Mouse (Mus musculus) liver, postnatal 0 days (tissue): ENCODE data around the gene Pkm. TPM values are rescaled to one million over a fixed set of nuclear protein-coding genes. Genes with fewer than 3 reads are reported as not detected.

Experiments
- ATAC-seq: fragments of 200-750 bp; cut with Nextera tagmentation; 2 replicates; pipeline ENCODE4 v1.8.0; 2017; ENCODE audit warnings: mild to moderate bottlenecking, moderate library complexity
- DNase-seq: peaks from one replicate; pipeline ENCODE4 v3.0.0-alpha.2; 2016
- H3K27ac ChIP-seq: fragments of 300-500 bp; sonication (generic); 2 replicates; pipeline ENCODE4 v1.5.1; 2014; ENCODE audit warnings: antibody characterized with exemption, moderate library complexity, mild to moderate bottlenecking, low read depth
- H3K27me3 ChIP-seq: fragments of 300-500 bp; sonication (generic); 2 replicates; pipeline ENCODE4 v1.6.1; 2014; ENCODE audit warnings: low read length, control low read depth, mixed read lengths; ENCODE audit not compliant: insufficient read depth
- H3K36me3 ChIP-seq: fragments of 300-500 bp; sonication (generic); replicated peaks from 2 replicates; pipeline ENCODE4 v1.6.1; 2014; ENCODE audit warnings: mild to moderate bottlenecking, control low read depth, low read length, moderate library complexity, mixed read lengths; ENCODE audit not compliant: insufficient read depth
- H3K4me1 ChIP-seq: fragments of 300-500 bp; sonication (generic); 2 replicates; pipeline ENCODE4 v1.6.1; 2014; ENCODE audit warnings: antibody characterized with exemption, mild to moderate bottlenecking, control low read depth; ENCODE audit not compliant: insufficient read depth
- H3K4me2 ChIP-seq: fragments of 300-500 bp; sonication (generic); 2 replicates; pipeline ENCODE4 v1.6.1; 2014; ENCODE audit warnings: low read depth, mild to moderate bottlenecking, low read length, moderate library complexity, mixed read lengths
- H3K4me3 ChIP-seq: fragments of 300-500 bp; sonication (generic); 2 replicates; pipeline ENCODE4 v1.5.1; 2014; ENCODE audit warnings: low read depth, low read length
- H3K9ac ChIP-seq: fragments of 300-500 bp; sonication (generic); replicated peaks from 2 replicates; pipeline ENCODE4 v1.6.1; 2014; ENCODE audit warnings: mild to moderate bottlenecking, moderate library complexity
- H3K9me3 ChIP-seq: fragments of 300-500 bp; sonication (generic); 2 replicates; pipeline ENCODE4 v1.6.1; 2016; ENCODE audit warnings: mild to moderate bottlenecking, control low read depth, low read length, mixed read lengths
- CTCF ChIP-seq: sonication (generic); IDR thresholded peaks from 2 replicates; pipeline ENCODE4 v1.5.1; 2016; ENCODE audit warnings: antibody characterized with exemption, low read depth
- EP300 ChIP-seq: IDR thresholded peaks from 2 replicates; pipeline ENCODE4 v1.6.1; 2016; ENCODE audit warnings: antibody characterized with exemption, low read depth, mild to moderate bottlenecking
- WGBS: fragments of 180-500 bp; shearing (Covaris S2); extraction: QIAGEN DNeasy Blood & Tissue Kit; methylation state at CpG from one replicate; pipeline ENCODE4 v1.1.7; 2014; ENCODE audit not compliant: insufficient replicate concordance; 5-methylcytosine and 5-hydroxymethylcytosine counted together
- polyA plus RNA-seq: library from polyadenylated mRNA; unstranded; fragments of >200 nt; fragmentation: Nextera tagmentation; extraction: Ambion mirVana; gene quantifications from 2 replicates; pipeline ENCODE4 v1.2.1, GENCODE M21; 2015

Gene Pkm
- polyA plus RNA-seq, 1 experiment from 2014 or later, result 117 TPM

DNA sequence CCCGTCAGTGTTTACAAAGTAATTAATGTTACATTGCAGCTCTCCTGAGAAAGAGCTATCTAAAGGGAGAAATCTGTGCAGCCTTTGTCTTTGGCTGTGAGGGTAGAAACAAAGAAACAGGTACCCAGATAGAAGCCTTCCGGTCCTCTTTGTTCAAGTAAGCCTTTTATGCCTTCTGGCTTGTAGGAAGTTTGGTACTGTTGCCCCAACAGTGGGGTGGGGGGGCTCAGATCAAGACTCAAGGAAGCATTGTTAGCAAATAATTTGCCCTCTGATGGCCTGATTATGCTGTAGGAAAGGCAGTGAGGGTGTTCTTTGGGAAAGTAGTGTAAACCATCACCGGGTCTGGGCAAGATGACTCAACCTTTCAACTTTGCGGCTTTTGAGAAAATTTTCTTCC is 2.0 kb downstream of the Pkm start:
- H3K4me1 ChIP-seq, result peaks cover 16% of the 10 kb centered on the region
- peak overlapping the region; percentile 68 for H3K4me2 ChIP-seq
- H3K27ac ChIP-seq, result no peak overlapping the region; the same call in 1 of the 2 replicates
- H3K4me3 ChIP-seq, result peak overlapping the region; percentile 59
- DNase-seq (no peak), ATAC-seq (no peak)
- TF ChIP-seq EP300, result no peak
- no peak for TF ChIP-seq CTCF
- H3K9ac ChIP-seq, result no peak overlapping the region
- H3K36me3 ChIP-seq, result peaks cover 4% of the 10 kb centered on the region
- WGBS, result 21% methylated on average over 4 of the region's 4 CpGs
- H3K9me3 ChIP-seq, result no peaks in the 10 kb centered on the region
- H3K27me3 ChIP-seq, result peaks cover 77% of the 10 kb centered on the region

- peaks cover 88% of the 10 kb centered on the region for H3K27me3 ChIP-seq
- H3K9me3 ChIP-seq, result no peaks in the 10 kb centered on the region
- peaks cover 12% of the 10 kb centered on the region for H3K36me3 ChIP-seq
- peaks cover 14% of the 10 kb centered on the region for H3K4me1 ChIP-seq
- no peak for TF ChIP-seq EP300
- peak; percentile 85 for TF ChIP-seq CTCF
- DNase-seq (peak; percentile 83), ATAC-seq (peak; percentile 26; the same call in 1 of the 2 replicates)
- WGBS, result 27% methylated on average over 14 of the region's 14 CpGs
- H3K9ac ChIP-seq, result no peak overlapping the region
- H3K27ac ChIP-seq, result peak overlapping the region; percentile 67
- H3K4me3 ChIP-seq, result peak overlapping the region; percentile 59; the same call in 1 of the 2 replicates
- peak overlapping the region; percentile 68 for H3K4me2 ChIP-seq
Observed at GRCm38 (mm10) chr9:59659036-59660026, 3.2 kb downstream of the Pkm start.

DNA sequence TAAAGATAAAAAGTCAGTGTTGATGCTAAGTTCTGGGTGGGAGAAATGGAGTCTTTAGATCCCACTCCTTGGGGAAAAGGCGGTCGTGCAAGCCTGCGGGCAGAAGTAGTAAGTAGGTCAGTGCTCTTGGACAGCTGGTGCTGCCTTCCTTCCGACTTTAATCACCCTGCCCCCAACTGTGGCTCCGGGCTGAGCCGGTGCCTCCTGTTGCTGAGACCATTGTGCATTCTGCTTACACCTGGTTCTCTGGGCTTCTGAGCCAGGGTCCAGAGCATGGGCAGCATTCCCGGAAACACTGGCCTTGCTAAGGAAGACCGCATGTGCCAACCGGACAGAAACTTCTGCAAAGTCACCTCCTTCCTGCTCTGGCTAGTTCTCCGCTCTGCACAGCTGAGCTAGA is 4.3 kb downstream of the Pkm start:
- ATAC-seq (no peak), DNase-seq (no peak)
- H3K27ac ChIP-seq, result peak overlapping the region; percentile 36; the same call in 1 of the 2 replicates
- WGBS, result 49% methylated on average over 10 of the region's 10 CpGs
- peaks cover 89% of the 10 kb centered on the region for H3K27me3 ChIP-seq
- no peaks in the 10 kb centered on the region for H3K9me3 ChIP-seq
- TF ChIP-seq EP300 (no peak), CTCF (no peak)
- peak overlapping the region; percentile 17; the same call in 1 of the 2 replicates for H3K4me3 ChIP-seq
- peaks cover 14% of the 10 kb centered on the region for H3K4me1 ChIP-seq
- peaks cover 12% of the 10 kb centered on the region for H3K36me3 ChIP-seq
- H3K9ac ChIP-seq, result no peak overlapping the region
- H3K4me2 ChIP-seq, result peak overlapping the region; percentile 68

DNA sequence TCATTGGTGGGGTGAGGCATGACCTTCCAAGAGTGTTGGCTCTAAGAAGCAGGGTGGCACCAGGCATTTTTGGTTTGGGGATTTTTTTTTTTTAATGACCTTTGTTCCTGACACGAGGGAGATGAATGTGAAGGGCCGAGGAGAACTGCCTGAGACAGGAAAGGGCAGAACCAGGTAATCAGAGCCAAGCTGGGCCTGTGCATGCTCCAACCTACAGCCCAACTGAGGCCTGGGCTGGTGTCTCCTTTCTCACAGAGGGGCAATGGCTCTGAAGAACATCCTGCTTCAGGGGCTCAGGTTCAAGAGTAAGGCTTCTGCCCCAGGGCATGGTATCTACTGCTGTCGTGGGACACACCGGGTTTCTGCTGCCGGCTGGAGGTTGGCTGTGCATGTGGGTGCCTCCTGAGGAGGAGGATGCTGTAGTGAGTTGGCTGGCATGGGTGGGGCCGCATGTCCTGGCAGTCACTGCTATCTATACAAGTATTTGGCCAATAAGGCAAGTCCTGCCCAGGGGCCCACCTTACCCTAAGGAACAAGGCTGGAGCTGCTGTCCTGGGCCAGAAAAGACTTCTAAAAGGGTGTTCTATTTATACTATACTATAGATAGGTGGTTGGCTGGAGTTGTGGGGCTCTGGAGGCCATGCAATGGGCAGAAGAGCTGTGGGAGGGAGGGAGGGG is 5.3 kb downstream of the Pkm start:
- H3K4me2 ChIP-seq, result peak overlapping the region; percentile 68; the same call in 1 of the 2 replicates
- H3K9ac ChIP-seq, result no peak overlapping the region
- ATAC-seq (no peak), DNase-seq (no peak)
- H3K36me3 ChIP-seq, result peaks cover 14% of the 10 kb centered on the region
- TF ChIP-seq CTCF, result no peak
- TF ChIP-seq EP300, result no peak
- H3K9me3 ChIP-seq, result no peaks in the 10 kb centered on the region
- WGBS, result 60% methylated on average over 6 of the region's 6 CpGs
- H3K27me3 ChIP-seq, result peaks cover 87% of the 10 kb centered on the region
- H3K4me1 ChIP-seq, result peaks cover 9% of the 10 kb centered on the region
- H3K27ac ChIP-seq, result no peak overlapping the region
- H3K4me3 ChIP-seq, result no peak overlapping the region

- Histone ChIP-seq H3K9ac (no peak overlapping the region), H3K4me3 (no peak overlapping the region), H3K27me3 (peaks cover 80% of the 10 kb centered on the region), H3K36me3 (peaks cover 30% of the 10 kb centered on the region), H3K27ac (no peak overlapping the region), H3K9me3 (no peaks in the 10 kb centered on the region), H3K4me2 (no peak overlapping the region), H3K4me1 (peaks cover 8% of the 10 kb centered on the region)
- no peak for TF ChIP-seq EP300
- no peak for TF ChIP-seq CTCF
- no peak for DNase-seq
- WGBS, result 84% methylated on average over 7 of the region's 7 CpGs
- no peak for ATAC-seq
Observed at GRCm38 (mm10) chr9:59663226-59663625, 7.1 kb downstream of the Pkm start.

DNA sequence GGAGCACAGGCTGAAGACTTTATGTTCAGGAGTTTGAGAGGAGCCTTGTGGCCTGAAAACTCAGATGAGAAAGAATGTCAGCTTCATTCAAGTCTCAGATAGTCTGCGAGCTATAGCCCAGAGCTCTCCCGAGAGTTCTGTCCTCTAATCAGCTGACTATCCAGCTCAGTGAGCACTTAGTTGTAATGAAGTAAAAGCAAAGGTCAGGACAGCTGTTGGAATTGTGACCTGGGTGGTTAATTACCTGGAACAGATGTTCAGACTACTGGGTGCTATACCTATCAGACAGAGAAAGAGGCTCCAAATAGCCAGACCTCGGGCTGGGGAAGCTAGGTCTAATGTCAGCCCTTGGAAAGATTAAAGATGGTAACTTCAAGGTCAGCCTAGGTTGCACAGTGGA is 7.8 kb downstream of the Pkm start:
- no peak overlapping the region for H3K4me3 ChIP-seq
- peaks cover 34% of the 10 kb centered on the region for H3K36me3 ChIP-seq
- 62% methylated on average over 3 of the region's 3 CpGs for WGBS
- no peak overlapping the region for H3K9ac ChIP-seq
- no peak overlapping the region for H3K4me2 ChIP-seq
- no peak for TF ChIP-seq EP300
- TF ChIP-seq CTCF, result no peak
- no peaks in the 10 kb centered on the region for H3K9me3 ChIP-seq
- no peak overlapping the region for H3K27ac ChIP-seq
- peaks cover 8% of the 10 kb centered on the region; the same call in 1 of the 2 replicates for H3K4me1 ChIP-seq
- peaks cover 80% of the 10 kb centered on the region for H3K27me3 ChIP-seq
- DNase-seq, result no peak
- no peak for ATAC-seq
